Mouse (Mus musculus) MEL (cell line): Measurements from ENCODE around the gene Fam76a. TPM values are rescaled to one million over a fixed set of nuclear protein-coding genes. Genes with fewer than 3 reads are reported as not detected.

Experiments used
- DNase-seq: peaks from one replicate; pipeline ENCODE4 v3.0.0; 2011; ENCODE audit warnings: low read depth, low spot score
- H3K27ac ChIP-seq: 2 replicates; pipeline ENCODE4 v1.5.1; 2012; ENCODE audit warnings: low read depth, mild to moderate bottlenecking, control low read depth, low read length, moderate library complexity; ENCODE audit not compliant: control insufficient read depth
- H3K27me3 ChIP-seq, 2 experiments: fragments of 150-350 bp in 1 of 2; sonication (generic) in 1 of 2; 2 replicates each; pipeline ENCODE4 v1.6.1; 2012; ENCODE audit warnings: low read length in 2 of 2, mild to moderate bottlenecking in 2 of 2, improper control_type of control experiment in 1 of 2, moderate library complexity in 1 of 2; ENCODE audit not compliant: insufficient read depth in 2 of 2, control insufficient read depth in 1 of 2
- H3K36me3 ChIP-seq, 2 experiments: 2 replicates each; pipeline ENCODE4 v1.6.1; 2012 to 2014; ENCODE audit warnings: low read length in 2 of 2, improper control_type of control experiment in 1 of 2, inconsistent platforms in 1 of 2, mild to moderate bottlenecking in 1 of 2; ENCODE audit not compliant: insufficient read depth in 2 of 2, control insufficient read depth in 1 of 2
- H3K4me1 ChIP-seq, 2 experiments: fragments of 150-350 bp in 1 of 2; sonication (generic) in 1 of 2; 2 replicates each; pipeline ENCODE4 v1.6.1; 2012; ENCODE audit warnings: low read length in 2 of 2, improper control_type of control experiment in 1 of 2, mild to moderate bottlenecking in 1 of 2; ENCODE audit not compliant: insufficient read depth in 2 of 2, control insufficient read depth in 1 of 2
- H3K4me3 ChIP-seq, 2 experiments: fragments of 150-350 bp in 1 of 2; sonication (generic) in 1 of 2; 2 replicates each; pipeline ENCODE4 v1.5.1; 2012; ENCODE audit warnings: low read depth in 2 of 2, low read length in 2 of 2, mild to moderate bottlenecking in 2 of 2, moderate library complexity in 2 of 2, control low read depth in 1 of 2, improper control_type of control experiment in 1 of 2; ENCODE audit not compliant: control insufficient read depth in 1 of 2, insufficient read depth in 1 of 2
- H3K79me2 ChIP-seq: 2 replicates; pipeline ENCODE4 v1.6.1; 2012; ENCODE audit warnings: mild to moderate bottlenecking, low read length, moderate library complexity; ENCODE audit not compliant: control insufficient read depth, poor library complexity, insufficient read depth
- H3K9ac ChIP-seq: 2 replicates; pipeline ENCODE4 v1.6.1; 2012; ENCODE audit warnings: low read depth, mild to moderate bottlenecking, control low read depth, low read length, moderate library complexity; ENCODE audit not compliant: control insufficient read depth, poor library complexity, severe bottlenecking
- H3K9me3 ChIP-seq: fragments of 150-350 bp; sonication (generic); replicated peaks from 2 replicates; pipeline ENCODE4 v1.6.1; 2012; ENCODE audit warnings: mild to moderate bottlenecking, low read length, improper control_type of control experiment, moderate library complexity; ENCODE audit not compliant: insufficient read depth
- E2F4 ChIP-seq: IDR thresholded peaks from 2 replicates; pipeline ENCODE4 v1.6.1; 2011; ENCODE audit warnings: low read depth, low read length, improper control_type of control experiment, borderline replicate concordance
- EP300 ChIP-seq, 2 experiments: IDR thresholded peaks; 2 replicates each; pipeline ENCODE4 v1.6.1; 2011; ENCODE audit warnings: improper control_type of control experiment in 2 of 2, low read length in 2 of 2, low read depth in 1 of 2, mild to moderate bottlenecking in 1 of 2
- HCFC1 ChIP-seq: IDR thresholded peaks from 2 replicates; pipeline ENCODE4 v1.6.1; 2012; ENCODE audit warnings: low read depth, mild to moderate bottlenecking, inconsistent platforms, low read length, improper control_type of control experiment, moderate library complexity
- MAZ ChIP-seq: IDR thresholded peaks from 2 replicates; pipeline ENCODE4 v1.6.1; 2012; ENCODE audit warnings: low read depth, mild to moderate bottlenecking, inconsistent platforms, low read length, improper control_type of control experiment
- MEF2A ChIP-seq: IDR thresholded peaks from 2 replicates; pipeline ENCODE4 v1.6.1; 2014; ENCODE audit warnings: low read depth, mild to moderate bottlenecking, inconsistent platforms, low read length, improper control_type of control experiment; ENCODE audit not compliant: poor library complexity, insufficient replicate concordance, severe bottlenecking; ENCODE audit errors: extremely low read depth
- MYC ChIP-seq: IDR thresholded peaks from 2 replicates; pipeline ENCODE4 v1.6.1; 2011; ENCODE audit warnings: low read depth, mild to moderate bottlenecking, low read length, improper control_type of control experiment, moderate library complexity
- NELFE ChIP-seq: IDR thresholded peaks from 2 replicates; pipeline ENCODE4 v1.6.1; 2011; ENCODE audit warnings: low read depth, low read length, improper control_type of control experiment
- NRF1 ChIP-seq: IDR thresholded peaks from 2 replicates; pipeline ENCODE4 v1.6.1; 2014; ENCODE audit warnings: low read depth, mild to moderate bottlenecking, inconsistent platforms, low read length, improper control_type of control experiment, moderate library complexity; ENCODE audit not compliant: poor library complexity, insufficient read depth, severe bottlenecking
- POLR2A ChIP-seq, 2 experiments: IDR thresholded peaks; 2 replicates each; pipeline ENCODE4 v1.6.1; 2011 to 2012; ENCODE audit warnings: low read length in 2 of 2, mild to moderate bottlenecking in 2 of 2, control low read depth in 1 of 2, improper control_type of control experiment in 1 of 2, low read depth in 1 of 2, moderate library complexity in 1 of 2; ENCODE audit not compliant: control insufficient read depth in 1 of 2, insufficient read depth in 1 of 2, poor library complexity in 1 of 2
- RAD21 ChIP-seq: IDR thresholded peaks from 2 replicates; pipeline ENCODE4 v1.6.1; 2011; ENCODE audit warnings: mild to moderate bottlenecking, low read depth, low read length, improper control_type of control experiment
- RCOR1 ChIP-seq: IDR thresholded peaks from 2 replicates; pipeline ENCODE4 v1.6.1; 2012; ENCODE audit warnings: low read depth, mild to moderate bottlenecking, inconsistent platforms, low read length, improper control_type of control experiment
- TBP ChIP-seq: IDR thresholded peaks from 2 replicates; pipeline ENCODE4 v1.8.0; 2011; ENCODE audit warnings: low read depth, low read length, improper control_type of control experiment
- TCF12 ChIP-seq: IDR thresholded peaks from 2 replicates; pipeline ENCODE4 v1.6.1; 2014; ENCODE audit warnings: low read depth, mild to moderate bottlenecking, inconsistent platforms, low read length, improper control_type of control experiment, moderate library complexity
- ZC3H11A ChIP-seq: IDR thresholded peaks from 2 replicates; pipeline ENCODE4 v1.6.1; 2012; ENCODE audit warnings: low read depth, mild to moderate bottlenecking, inconsistent platforms, low read length, improper control_type of control experiment
- ZNF384 ChIP-seq: IDR thresholded peaks from 2 replicates; pipeline ENCODE4 v1.6.1; 2012; ENCODE audit warnings: low read depth, mild to moderate bottlenecking, inconsistent platforms, low read length, improper control_type of control experiment
- polyA plus RNA-seq, 2 experiments: library from polyadenylated mRNA; stranded (reverse) in 1 of 2; unstranded in 1 of 2; fragments of >175 nt in 1 of 2; fragments of >200 nt in 1 of 2; gene quantifications; 2 replicates each; pipeline versions ENCODE4 v1.2.1 to v1.2.4; 2012; ENCODE audit warnings: low replicate concordance in 2 of 2, low read depth in 1 of 2; ENCODE audit not compliant: insufficient read length in 2 of 2, insufficient read depth in 1 of 2, missing spikeins in 1 of 2
- total RNA-seq: library from RNA; depleted of rRNA; stranded (reverse); fragments of 300-350 nt; gene quantifications from 2 replicates; pipeline ENCODE4 v1.2.3, GENCODE M21; 2012

The Fam76a gene
- total and polyA plus RNA-seq, 3 experiments = 8.4 to 15.4 TPM; not detected in 1

DNA sequence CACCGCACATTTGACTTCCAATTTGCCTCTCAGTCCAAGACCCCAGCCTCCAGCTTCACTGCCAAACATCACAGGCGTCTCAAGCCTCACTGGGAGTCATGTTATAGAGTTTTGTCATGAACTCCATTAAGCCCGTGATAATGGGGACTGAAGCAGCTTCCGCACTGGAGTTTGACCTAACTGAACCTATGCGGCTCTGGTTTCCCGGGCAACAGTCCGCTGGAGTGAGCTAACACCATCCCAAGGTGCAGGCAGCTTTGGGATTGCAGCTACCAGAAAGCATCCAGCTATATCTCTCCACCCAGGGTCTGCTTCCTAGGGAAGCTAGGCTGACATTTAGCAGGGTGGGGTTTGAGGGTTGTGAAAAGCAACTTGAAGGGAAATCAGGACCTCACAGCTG is 12.3 kb upstream of the Fam76a start:
- no peaks in the 10 kb centered on the region for H3K9me3 ChIP-seq
- DNase-seq = no peak
- peaks cover under 1 to 2% of the 10 kb centered on the region in 2 experiments for H3K27me3 ChIP-seq
- H3K79me2 ChIP-seq = no peaks in the 10 kb centered on the region
- no peak overlapping the region for H3K27ac ChIP-seq
- H3K4me1 ChIP-seq = no peaks in the 10 kb centered on the region
- H3K4me3 ChIP-seq = no peak overlapping the region
- TF ChIP-seq RCOR1 (no peak), HCFC1 (no peak), TCF12 (no peak), EP300 (IDR thresholded peaks at IDR 0.05; ENCODE audit: low read depth in 1 of 2, low read length in 2 of 2) (no peak), MEF2A (no peak), POLR2A (IDR thresholded peaks at IDR 0.05; ENCODE audit: control insufficient read depth in 1 of 2, insufficient read depth in 1 of 2, low read depth in 1 of 2, low read length in 2 of 2, poor library complexity in 1 of 2) (no peak), TBP (no peak)
- TF ChIP-seq, all 39 proteins: peak for 0
- Histone ChIP-seq H3K9ac (no peak overlapping the region), H3K36me3 (no peaks in the 10 kb centered on the region)

DNA sequence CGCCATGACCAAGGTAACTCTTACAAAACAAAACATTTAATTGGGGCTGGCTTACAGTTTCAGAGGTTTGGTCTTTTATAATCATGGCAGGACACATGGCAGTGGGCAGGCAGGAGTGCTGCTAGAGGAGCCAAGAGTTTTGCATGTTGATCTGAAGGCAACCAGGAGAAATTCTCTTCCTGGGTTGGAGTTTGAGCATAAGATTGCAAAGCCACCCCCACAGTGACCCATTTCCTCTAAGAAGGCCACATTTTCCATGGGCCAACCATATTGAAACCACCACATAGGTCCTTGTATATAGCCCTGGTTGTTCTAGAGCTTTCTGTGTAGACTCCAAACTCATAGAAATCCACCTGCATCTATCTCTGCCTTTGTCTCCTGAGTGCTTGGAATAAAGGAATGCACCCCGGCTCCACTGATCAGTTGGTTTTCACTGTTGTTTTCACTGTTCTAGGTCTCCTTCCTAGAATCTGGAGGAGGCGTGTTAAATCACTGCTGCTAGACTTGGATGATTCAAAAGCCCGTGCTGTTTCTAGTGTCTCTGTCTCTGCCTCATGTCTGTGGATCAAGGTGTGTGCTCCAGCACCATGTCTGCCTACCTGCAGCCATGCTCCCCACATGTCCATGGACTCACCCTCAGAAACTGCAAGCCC is 10.5 kb upstream of the Fam76a start:
- Histone ChIP-seq H3K9me3 (no peaks in the 10 kb centered on the region), H3K4me1 (no peaks in the 10 kb centered on the region), H3K27me3 (peaks cover 8 to 10% of the 10 kb centered on the region in 2 experiments), H3K9ac (no peak overlapping the region), H3K27ac (no peak overlapping the region), H3K36me3 (no peaks in the 10 kb centered on the region), H3K79me2 (no peaks in the 10 kb centered on the region), H3K4me3 (no peak overlapping the region)
- no peak for DNase-seq
- TF ChIP-seq ZNF384 (no peak), MAZ (no peak), NELFE (no peak), POLR2A (IDR thresholded peaks at IDR 0.05; ENCODE audit: control insufficient read depth in 1 of 2, insufficient read depth in 1 of 2, low read depth in 1 of 2, low read length in 2 of 2, poor library complexity in 1 of 2) (no peak), RAD21 (no peak), E2F4 (no peak), ZC3H11A (no peak), NRF1 (no peak), MYC (no peak)
